Mouse (Mus musculus): ENCODE data around the gene Socs4. TPM values are rescaled to one million over a fixed set of nuclear protein-coding genes. Genes with fewer than 3 reads are reported as not detected.

The Socs4 gene
- polyA plus RNA-seq (2014; fragmentation: Illumina TruSeq; extraction: RNeasy Lipid Tissue Mini Kit (QIAGEN cat#74804); ENCODE audit: low read depth, low replicate concordance) = 9.4 TPM

GRCm38 (mm10) chr14:47276637-47277393, at the start of gene Socs4, which contains the start of gene Wdhd1:
Gene Socs4 (plus strand): TSS chr14:47276931.
Gene Wdhd1 (minus strand): TSS chr14:47276857.

GRCm38 (mm10) chr14:47297785-47298407, 21.2 kb downstream of the Socs4 start, which contains the start of gene Mapk1ip1l:
Gene Mapk1ip1l (plus strand): TSS chr14:47298266.

Other genes starting within 250 kb of the Socs4 start
- 2.0 TPM for gene Gch1, start 87.5 kb upstream of the Socs4 start, polyA plus RNA-seq (2014; fragmentation: Illumina TruSeq; extraction: RNeasy Lipid Tissue Mini Kit (QIAGEN cat#74804); ENCODE audit: low read depth, low replicate concordance)
- 3.4 TPM for gene Wdhd1, start 74 bp upstream of the Socs4 start, polyA plus RNA-seq (2014; fragmentation: Illumina TruSeq; extraction: RNeasy Lipid Tissue Mini Kit (QIAGEN cat#74804); ENCODE audit: low read depth, low replicate concordance)
- gene Mapk1ip1l, start 21.3 kb downstream of the Socs4 start, polyA plus RNA-seq (2014; fragmentation: Illumina TruSeq; extraction: RNeasy Lipid Tissue Mini Kit (QIAGEN cat#74804); ENCODE audit: low read depth, low replicate concordance) = 33.5 TPM
- gene Lgals3, start 90.8 kb downstream of the Socs4 start, polyA plus RNA-seq (2014; fragmentation: Illumina TruSeq; extraction: RNeasy Lipid Tissue Mini Kit (QIAGEN cat#74804); ENCODE audit: low read depth, low replicate concordance) = 101 TPM
- 1.0 TPM for gene Dlgap5, start 141.5 kb downstream of the Socs4 start, polyA plus RNA-seq (2014; fragmentation: Illumina TruSeq; extraction: RNeasy Lipid Tissue Mini Kit (QIAGEN cat#74804); ENCODE audit: low read depth, low replicate concordance)
- 10.7 TPM for gene Fbxo34, start 173.5 kb downstream of the Socs4 start, polyA plus RNA-seq (2014; fragmentation: Illumina TruSeq; extraction: RNeasy Lipid Tissue Mini Kit (QIAGEN cat#74804); ENCODE audit: low read depth, low replicate concordance)